Mouse (Mus musculus) embryo, embryonic 11 days (tissue): ENCODE data around the gene Esrra.

Experiments used
- DNase-seq: peaks from one replicate; pipeline ENCODE4 v3.0.0-alpha.2; 2015

Gene Esrra

GRCm38 (mm10) chr19:6921647-6922567 lies at the start of gene Esrra:
Gene Esrra, minus strand, starts transcription at chr19:6921813.
- peak; percentile 100 for DNase-seq

GRCm38 (mm10) chr19:6970460-6971085 lies 49.0 kb upstream of the Esrra start:
- DNase-seq: peak; percentile 24

- DNase-seq: peak; percentile 76
These were observed 48.2 kb upstream of the Esrra start for GRCm38 (mm10) chr19:6969665-6970381.

- DNase-seq: no peak
These were observed 47.7 kb upstream of the Esrra start for GRCm38 (mm10) chr19:6969291-6969664.

GRCm38 (mm10) chr19:6968491-6969271 lies 47.1 kb upstream of the Esrra start:
- DNase-seq: no peak

GRCm38 (mm10) chr19:6956461-6956860 lies 34.8 kb upstream of the Esrra start:
- DNase-seq: no peak

- DNase-seq: no peak
These were observed 33.8 kb upstream of the Esrra start for GRCm38 (mm10) chr19:6955424-6955823.

GRCm38 (mm10) chr19:6954046-6954445 lies 32.4 kb upstream of the Esrra start:
- peak; percentile 38 for DNase-seq

- no peak for DNase-seq
These were observed 31.1 kb upstream of the Esrra start for GRCm38 (mm10) chr19:6952712-6953037.

- DNase-seq: peak; percentile 64
These were observed 30.5 kb upstream of the Esrra start for GRCm38 (mm10) chr19:6951994-6952711.

- DNase-seq: peak; percentile 96
These were observed 29.9 kb upstream of the Esrra start for GRCm38 (mm10) chr19:6951381-6951968.

- DNase-seq: peak; percentile 80
These were observed 29.1 kb upstream of the Esrra start for GRCm38 (mm10) chr19:6950613-6951153.

- no peak for DNase-seq
These were observed 28.3 kb upstream of the Esrra start for GRCm38 (mm10) chr19:6949951-6950350.

- DNase-seq: no peak
These were observed 27.9 kb upstream of the Esrra start for GRCm38 (mm10) chr19:6949532-6949931.

- DNase-seq: no peak
These were observed 26.6 kb upstream of the Esrra start for GRCm38 (mm10) chr19:6948186-6948585.

- no peak for DNase-seq
These were observed 26.1 kb upstream of the Esrra start for GRCm38 (mm10) chr19:6947742-6948141.

- no peak for DNase-seq
These were observed 22.1 kb upstream of the Esrra start for GRCm38 (mm10) chr19:6943709-6944108.

GRCm38 (mm10) chr19:6942764-6943163 lies 21.2 kb upstream of the Esrra start:
- no peak for DNase-seq

GRCm38 (mm10) chr19:6942249-6942691 lies 20.7 kb upstream of the Esrra start, which contains the start of gene Gpr137:
Gene Gpr137, minus strand, starts transcription at chr19:6942480.
- DNase-seq: peak; percentile 94

GRCm38 (mm10) chr19:6941372-6942248 lies 20.0 kb upstream of the Esrra start, which contains the start of gene Bad:
Gene Bad, plus strand, starts transcription at chr19:6941861.
- peak; percentile 95 for DNase-seq
